Mouse (Mus musculus): ENCODE measurements at regions not wholly inside any gene's neighbourhood (a gene's known extent, or its start where the extent isn't known, plus 50 kb on each side); places are given as distances from the start of the nearest gene placed in this dataset.
A peak's percentile ranks its signal among the peaks of the same experiment; 100 is the strongest.

DNA sequence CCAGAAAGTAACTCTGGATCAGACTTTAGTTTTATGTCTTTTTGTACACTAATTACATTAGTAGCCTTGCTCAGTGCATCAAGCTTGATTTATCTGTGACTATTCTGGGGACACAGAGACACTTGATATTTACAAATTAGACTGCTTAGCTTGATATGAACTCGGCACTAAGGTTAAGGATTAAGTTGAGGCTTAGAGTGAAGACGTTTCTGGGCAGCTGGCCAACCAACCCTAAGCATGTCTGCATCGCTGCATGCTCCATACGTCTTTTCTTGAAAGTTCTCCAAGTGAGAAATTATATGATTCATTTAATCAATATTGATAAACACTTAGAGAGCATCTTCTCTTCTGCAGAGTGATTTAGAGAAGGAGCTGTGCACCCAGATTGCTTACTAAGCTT, 352.6 kb upstream of the Slitrk1 start:
- TF ChIP-seq POLR2A (IDR thresholded peaks at IDR 0.05; ENCODE audit: borderline replicate concordance, extremely low read depth, insufficient read depth, insufficient read length, poor library complexity, severe bottlenecking) (no peak), CTCF (IDR thresholded peaks at IDR 0.05; ENCODE audit: borderline replicate concordance, extremely low read depth, insufficient read depth, insufficient read length) (no peak)
- peak; percentile 68 for DNase-seq (ENCODE audit: low read depth)

DNA sequence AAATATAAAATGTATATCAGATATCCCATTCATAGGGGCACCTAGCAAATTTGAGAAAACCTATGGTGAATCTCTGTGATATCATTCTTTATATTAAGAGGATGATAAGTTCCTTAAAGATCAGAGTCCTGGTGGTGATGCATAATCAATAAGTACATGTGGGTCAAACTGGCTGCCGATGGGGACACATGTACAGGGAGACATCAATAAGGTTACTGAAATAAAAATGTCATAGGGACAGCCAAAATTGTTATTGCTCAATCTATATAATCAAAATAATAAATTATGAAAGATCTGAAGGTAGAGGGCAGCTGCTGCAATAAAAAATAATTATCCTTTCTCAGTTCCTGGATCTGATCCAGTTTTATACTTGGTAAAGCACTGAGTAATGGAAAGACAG, 348.0 kb upstream of the Slitrk1 start:
- no peak for DNase-seq (ENCODE audit: low read depth)
- no peak for TF ChIP-seq POLR2A (IDR thresholded peaks at IDR 0.05; ENCODE audit: borderline replicate concordance, extremely low read depth, insufficient read depth, insufficient read length, poor library complexity, severe bottlenecking)
- TF ChIP-seq CTCF (IDR thresholded peaks at IDR 0.05; ENCODE audit: borderline replicate concordance, extremely low read depth, insufficient read depth, insufficient read length): no peak

DNA sequence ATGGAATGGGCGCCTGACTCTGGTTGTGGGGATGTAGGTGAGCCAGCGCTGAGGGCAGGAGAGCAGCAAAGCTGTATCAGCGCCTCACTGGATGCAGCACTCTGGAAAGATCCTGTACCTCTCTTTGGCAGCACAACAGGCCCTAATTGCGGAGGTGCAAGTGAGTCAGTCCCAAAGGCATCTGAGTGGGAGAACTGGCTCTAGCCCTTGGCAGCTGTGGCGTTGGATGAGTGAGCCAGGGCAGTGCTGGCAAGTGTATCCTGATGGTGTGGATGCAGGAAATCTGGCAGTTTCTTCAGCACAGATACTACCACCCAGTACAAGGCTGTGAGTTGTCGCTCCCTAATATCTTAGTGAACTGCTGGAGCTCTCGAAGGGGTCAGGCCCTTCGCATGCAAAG, 300.9 kb upstream of the Slitrk1 start:
- no peak for DNase-seq (ENCODE audit: low read depth)
- no peak for TF ChIP-seq POLR2A (IDR thresholded peaks at IDR 0.05; ENCODE audit: borderline replicate concordance, extremely low read depth, insufficient read depth, insufficient read length, poor library complexity, severe bottlenecking)

DNA sequence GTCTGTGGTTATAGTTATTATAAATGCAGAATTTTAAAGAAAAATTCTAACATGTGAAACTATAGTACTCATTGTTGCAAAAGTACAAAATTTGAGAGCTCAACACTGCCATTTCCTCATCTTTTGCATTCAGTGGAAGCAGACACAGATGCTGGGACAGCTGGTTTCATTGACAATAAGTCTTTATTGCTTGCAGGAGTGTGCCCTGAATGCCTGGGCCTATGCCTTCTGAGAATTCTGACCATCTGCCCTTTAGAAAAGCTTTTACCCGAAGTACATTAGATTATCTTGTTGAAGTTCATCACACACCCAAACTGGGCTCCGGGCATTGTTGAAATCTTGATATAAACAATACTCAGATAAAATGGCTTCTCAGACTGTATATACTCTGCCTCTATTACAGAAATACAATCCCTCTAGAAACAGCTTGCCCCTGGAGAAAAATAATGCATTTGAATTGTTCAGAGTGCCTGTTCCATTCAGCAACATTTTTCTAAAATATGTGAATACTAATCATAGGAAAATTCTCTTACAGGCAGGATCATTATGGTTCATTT, 266.1 kb upstream of the Slitrk1 start:
- DNase-seq (ENCODE audit: low read depth): peak; percentile 51

DNA sequence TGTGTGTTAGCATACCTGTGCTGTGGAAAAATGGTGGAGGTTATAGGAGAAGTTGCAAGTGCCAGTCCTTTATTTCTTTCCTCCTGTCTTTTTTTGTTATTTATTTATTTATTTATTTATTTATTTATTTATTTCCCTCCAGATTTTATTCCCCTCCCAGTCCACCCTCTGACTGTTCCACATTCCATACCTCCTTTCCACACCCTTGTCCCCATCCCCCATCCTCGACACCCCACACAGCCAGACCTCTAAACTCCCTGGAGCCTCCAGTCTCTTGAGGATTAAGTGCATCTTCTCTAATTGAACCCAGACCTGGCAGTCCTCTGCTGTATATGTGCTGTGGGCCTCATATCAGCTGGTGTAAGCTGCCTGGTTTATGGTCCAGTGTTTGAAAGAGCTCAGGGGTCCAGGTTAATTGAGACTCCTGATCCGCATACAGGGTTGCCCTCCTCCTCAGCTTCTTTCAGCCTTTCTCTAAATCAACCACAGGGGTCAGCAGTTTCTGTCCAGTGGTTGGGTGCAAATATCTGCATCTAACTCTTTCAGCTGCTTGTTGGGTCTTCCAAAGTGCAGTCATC, 262.7 kb upstream of the Slitrk1 start:
- no peak for DNase-seq (ENCODE audit: low read depth)
- no peak for TF ChIP-seq POLR2A (IDR thresholded peaks at IDR 0.05; ENCODE audit: borderline replicate concordance, extremely low read depth, insufficient read depth, insufficient read length, poor library complexity, severe bottlenecking)
- TF ChIP-seq CTCF (IDR thresholded peaks at IDR 0.05; ENCODE audit: borderline replicate concordance, extremely low read depth, insufficient read depth, insufficient read length): no peak

More for the DNA sequence above, 266.1 kb upstream of the Slitrk1 start:
- TF ChIP-seq POLR2A (IDR thresholded peaks at IDR 0.05; ENCODE audit: borderline replicate concordance, extremely low read depth, insufficient read depth, insufficient read length, poor library complexity, severe bottlenecking): no peak
- TF ChIP-seq CTCF (IDR thresholded peaks at IDR 0.05; ENCODE audit: borderline replicate concordance, extremely low read depth, insufficient read depth, insufficient read length): no peak

DNA sequence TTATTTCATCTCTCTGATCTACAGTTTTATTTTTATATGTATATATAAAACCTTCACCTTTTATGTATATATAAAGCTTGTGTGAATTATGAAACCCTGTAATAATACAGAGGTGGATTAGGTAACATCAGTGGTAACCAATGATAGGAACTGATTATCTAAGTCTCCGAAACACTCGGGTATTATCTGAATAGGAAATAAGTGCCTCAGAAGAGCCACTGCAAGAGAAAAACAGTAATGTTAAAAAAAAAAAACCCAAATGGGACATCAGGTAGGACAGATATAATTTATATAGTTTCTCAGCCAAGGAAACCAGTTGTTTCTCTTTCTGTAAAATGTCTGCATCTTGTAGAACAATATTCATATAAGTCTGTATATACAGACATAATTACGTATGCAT, 261.9 kb upstream of the Slitrk1 start:
- TF ChIP-seq POLR2A (IDR thresholded peaks at IDR 0.05; ENCODE audit: borderline replicate concordance, extremely low read depth, insufficient read depth, insufficient read length, poor library complexity, severe bottlenecking) (no peak), CTCF (IDR thresholded peaks at IDR 0.05; ENCODE audit: borderline replicate concordance, extremely low read depth, insufficient read depth, insufficient read length) (no peak)
- no peak for DNase-seq (ENCODE audit: low read depth)

All from brain, embryonic 14.5 days (tissue).